Mouse (Mus musculus) adrenal gland, adult (tissue): ENCODE measurements around the gene Il10rb.

Experiments
- DNase-seq, 2 experiments: peaks; one replicate each; pipeline ENCODE4 v3.0.0; 2022 to 2023; ENCODE audit warnings: low spot score in 1 of 2; ENCODE audit not compliant: inconsistent age in 2 of 2

The Il10rb gene

GRCm38 (mm10) chr16:91405640-91406584 is at the start of gene Il10rb:
TSS of gene Il10rb (plus strand) at chr16:91406164.
- DNase-seq, result peak; percentile 90 to 96

- peak; percentile 77 to 90 for DNase-seq
Observed at GRCm38 (mm10) chr16:91356760-91357525, 49.0 kb upstream of the Il10rb start.

GRCm38 (mm10) chr16:91357526-91357900 is 48.5 kb upstream of the Il10rb start:
- peak; percentile 83 to 94 for DNase-seq

- DNase-seq, result peak; percentile 54 to 93
Observed at GRCm38 (mm10) chr16:91358555-91358954, 47.4 kb upstream of the Il10rb start.

GRCm38 (mm10) chr16:91359531-91359930 is 46.4 kb upstream of the Il10rb start:
- no peak for DNase-seq

GRCm38 (mm10) chr16:91360162-91360561 is 45.8 kb upstream of the Il10rb start:
- no peak for DNase-seq

- DNase-seq, result no peak
Observed at GRCm38 (mm10) chr16:91362006-91362405, 44.0 kb upstream of the Il10rb start.

- peak; percentile 71 to 90 for DNase-seq
Observed at GRCm38 (mm10) chr16:91362616-91363272, 43.2 kb upstream of the Il10rb start.

- peak in 1 of 2 experiments; percentile 77 for DNase-seq
Observed at GRCm38 (mm10) chr16:91363483-91363882, 42.5 kb upstream of the Il10rb start.

- DNase-seq, result peak in 1 of 2 experiments; percentile 68
Observed at GRCm38 (mm10) chr16:91366567-91366966, 39.4 kb upstream of the Il10rb start.

- peak in 1 of 2 experiments; percentile 35 for DNase-seq
Observed at GRCm38 (mm10) chr16:91367066-91367465, 38.9 kb upstream of the Il10rb start.

- peak; percentile 91 to 96 for DNase-seq
Observed at GRCm38 (mm10) chr16:91372577-91373472, 33.1 kb upstream of the Il10rb start, which contains the start of gene Ifnar2. TSS of gene Ifnar2 (plus strand) at chr16:91372783.

GRCm38 (mm10) chr16:91373473-91374252 is 32.3 kb upstream of the Il10rb start:
- no peak for DNase-seq

- no peak for DNase-seq
Observed at GRCm38 (mm10) chr16:91374253-91374634, 31.7 kb upstream of the Il10rb start.

GRCm38 (mm10) chr16:91376701-91377100 is 29.3 kb upstream of the Il10rb start:
- DNase-seq, result no peak

- DNase-seq, result no peak
Observed at GRCm38 (mm10) chr16:91378431-91378986, 27.5 kb upstream of the Il10rb start.

- DNase-seq, result no peak
Observed at GRCm38 (mm10) chr16:91378991-91379390, 27.0 kb upstream of the Il10rb start.

GRCm38 (mm10) chr16:91379412-91379811 is 26.6 kb upstream of the Il10rb start:
- DNase-seq, result no peak

- no peak for DNase-seq
Observed at GRCm38 (mm10) chr16:91380151-91380550, 25.8 kb upstream of the Il10rb start.
